Mouse (Mus musculus) olfactory bulb, adult 2 months (tissue): ENCODE results near the gene Poc1a. TPM values are rescaled to one million over a fixed set of nuclear protein-coding genes. Genes with fewer than 3 reads are reported as not detected.

Source experiments
- H3K27ac ChIP-seq: fragments of 200-500 bp; 2 replicates; pipeline ENCODE4 v1.5.1; 2012; ENCODE audit warnings: low read depth, low read length; ENCODE audit not compliant: insufficient read depth
- H3K4me1 ChIP-seq: fragments of 200-500 bp; 2 replicates; pipeline ENCODE4 v1.6.1; 2012; ENCODE audit warnings: low read length; ENCODE audit not compliant: control insufficient read depth, insufficient read depth
- H3K4me3 ChIP-seq: fragments of 200-500 bp; 2 replicates; pipeline ENCODE4 v1.5.1; 2012; ENCODE audit warnings: mild to moderate bottlenecking, low read depth, low read length, moderate library complexity; ENCODE audit not compliant: insufficient read depth
- CTCF ChIP-seq: fragments of 200-500 bp; IDR thresholded peaks from 2 replicates; pipeline ENCODE4 v1.5.1; 2012; ENCODE audit warnings: low read depth, mild to moderate bottlenecking, low read length, moderate library complexity; ENCODE audit not compliant: insufficient read depth
- POLR2A ChIP-seq: fragments of 200-500 bp; IDR thresholded peaks from 2 replicates; pipeline ENCODE4 v1.6.1; 2012; ENCODE audit warnings: mild to moderate bottlenecking, low read depth, low read length, moderate library complexity; ENCODE audit not compliant: insufficient read depth
- WGBS: fragments of 180-500 bp; shearing (Covaris S2); methylation state at CpG from one replicate; pipeline ENCODE4 v1.1.7; 2018; 5-methylcytosine and 5-hydroxymethylcytosine counted together
- polyA plus RNA-seq: library from polyadenylated mRNA; stranded (reverse); fragments of >200 nt; gene quantifications from 2 replicates; pipeline ENCODE4 v1.2.4, GENCODE M21; 2012; ENCODE audit warnings: low replicate concordance; ENCODE audit not compliant: missing spikeins, insufficient read depth, insufficient read length

Poc1a gene
- polyA plus RNA-seq, 1 experiment, result not detected

DNA sequence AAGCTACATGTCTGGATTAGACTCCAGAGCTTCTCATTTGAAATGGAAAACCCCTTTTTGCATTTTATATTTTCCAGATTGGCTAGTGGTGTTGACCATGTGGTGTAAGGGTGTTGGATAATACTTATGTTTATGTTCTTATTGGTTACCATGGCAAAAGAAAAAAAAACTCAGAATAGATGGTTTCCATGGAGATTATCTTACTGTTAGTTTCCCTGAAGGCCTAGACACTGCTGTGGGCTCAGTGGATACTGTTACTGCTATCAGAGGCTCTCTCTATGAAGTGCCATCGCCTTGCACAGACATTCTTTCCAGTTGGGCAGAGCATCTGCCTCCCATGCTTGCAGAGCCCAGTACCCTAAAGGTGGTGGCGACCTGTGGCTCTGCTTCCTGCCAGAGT is 37.2 kb downstream of the Poc1a start:
- Histone ChIP-seq H3K27ac (peak overlapping the region; percentile 74; the same call in 1 of the 2 replicates), H3K4me1 (peaks cover 45% of the 10 kb centered on the region), H3K4me3 (no peak overlapping the region)
- WGBS, result 60% methylated on average over 2 of the region's 2 CpGs
- TF ChIP-seq POLR2A, result no peak
- TF ChIP-seq CTCF, result no peak

DNA sequence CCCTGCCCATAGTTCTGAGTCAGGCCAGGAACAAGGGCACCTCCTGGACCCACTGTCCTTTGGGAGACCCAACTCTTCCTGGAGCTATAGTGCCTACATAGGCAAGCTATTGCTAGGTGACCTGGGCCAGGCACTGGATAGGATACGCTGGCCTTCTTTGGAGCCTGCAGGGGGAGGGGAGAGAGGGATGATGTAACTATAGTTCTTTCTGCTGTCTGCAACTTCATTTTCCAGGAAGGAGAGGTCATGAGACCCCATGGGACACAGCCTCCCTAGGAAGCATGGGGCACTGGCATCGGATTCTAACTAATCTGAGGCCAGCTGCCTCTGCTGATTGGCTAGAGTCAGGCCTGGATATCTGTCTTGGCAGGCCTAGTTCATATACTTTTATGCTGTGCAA is 38.2 kb downstream of the Poc1a start:
- Histone ChIP-seq H3K4me1 (peaks cover 48% of the 10 kb centered on the region), H3K27ac (peak overlapping the region; percentile 74), H3K4me3 (no peak overlapping the region)
- WGBS, result 60% methylated on average over 2 of the region's 2 CpGs
- no peak for TF ChIP-seq CTCF
- no peak for TF ChIP-seq POLR2A

DNA sequence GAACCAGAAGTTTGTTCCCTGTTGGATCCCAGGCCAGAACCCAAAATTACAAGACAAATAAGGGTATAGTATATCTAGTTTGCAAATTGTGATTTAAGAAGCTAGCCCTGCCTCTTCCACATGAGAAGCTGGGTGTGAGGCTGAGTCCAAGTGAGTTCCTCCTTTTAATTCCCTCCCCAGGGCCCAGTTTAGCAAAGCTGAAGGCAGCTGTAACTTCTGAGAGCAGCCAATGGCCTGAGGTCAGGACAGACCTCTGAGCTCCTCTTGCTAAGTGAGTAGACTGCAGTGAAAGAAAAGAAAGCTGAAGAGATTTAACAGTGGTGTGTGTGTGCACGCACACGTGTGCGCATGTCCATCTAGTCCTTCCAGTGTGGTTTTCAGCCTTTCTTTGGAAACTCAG is 41.6 kb downstream of the Poc1a start:
- 78% methylated on average over 3 of the region's 3 CpGs for WGBS
- no peak for TF ChIP-seq POLR2A
- TF ChIP-seq CTCF, result no peak
- no peak overlapping the region for H3K27ac ChIP-seq
- H3K4me3 ChIP-seq, result no peak overlapping the region
- H3K4me1 ChIP-seq, result peaks cover 44% of the 10 kb centered on the region

DNA sequence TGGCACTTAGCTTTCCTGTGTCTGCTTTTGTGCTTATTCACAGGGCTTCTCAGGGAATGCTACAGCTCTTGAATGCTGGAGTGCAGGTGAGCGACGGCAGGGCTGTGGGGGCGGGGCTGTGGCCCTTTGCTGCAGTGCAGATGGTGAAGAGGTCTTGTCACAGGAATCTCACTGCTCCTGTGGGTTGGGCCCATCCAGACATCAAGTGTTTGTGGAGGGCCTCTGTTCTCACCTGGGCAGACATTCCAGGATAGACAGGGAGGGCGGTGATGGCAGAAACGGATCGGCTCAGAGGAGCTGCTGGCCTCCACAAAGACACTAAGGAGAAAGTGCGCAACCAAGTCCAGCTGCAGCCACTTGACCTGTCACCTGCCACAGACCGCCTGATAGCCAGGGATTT is 45.4 kb downstream of the Poc1a start:
- TF ChIP-seq CTCF (no peak), POLR2A (no peak)
- H3K27ac ChIP-seq, result no peak overlapping the region
- H3K4me3 ChIP-seq, result no peak overlapping the region
- H3K4me1 ChIP-seq, result peaks cover 37% of the 10 kb centered on the region
- WGBS, result 85% methylated on average over 8 of the region's 8 CpGs

DNA sequence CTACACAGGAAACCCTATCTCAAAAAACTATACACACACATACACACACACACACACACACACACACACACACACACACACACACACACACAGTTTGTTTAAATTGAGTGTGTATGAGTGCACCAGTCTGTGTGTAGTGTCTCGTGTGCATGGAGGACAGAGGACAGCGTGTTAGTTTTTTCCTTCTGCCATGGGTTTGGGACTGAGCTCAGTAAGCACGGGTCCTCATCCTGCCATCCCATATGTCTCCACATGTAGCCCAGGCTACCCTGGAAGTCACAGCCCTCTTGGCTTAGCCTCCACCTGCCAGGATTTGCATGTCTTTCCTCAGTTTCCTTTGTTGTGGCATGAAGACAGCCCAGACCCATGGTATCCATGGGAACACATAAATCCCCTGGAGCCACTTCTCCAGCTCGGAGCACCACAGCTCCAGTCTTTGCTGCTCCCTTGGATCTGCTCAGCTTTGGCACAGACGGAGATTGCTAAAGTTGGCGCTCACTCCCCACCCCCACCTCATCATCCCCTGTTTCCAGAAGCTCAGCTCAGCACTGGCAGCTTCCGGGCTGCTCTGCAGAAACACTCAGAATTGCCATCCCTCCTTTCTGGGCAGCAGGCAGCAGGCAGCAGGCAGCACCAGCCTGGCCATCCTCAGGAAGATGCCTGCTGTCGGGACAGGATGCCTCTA is 46.4 kb downstream of the Poc1a start:
- 41% methylated on average over 8 of the region's 8 CpGs for WGBS
- no peak overlapping the region for H3K4me3 ChIP-seq
- 0 out of 2 replicates have a peak overlapping the region, but pooled peaks have one; percentile 18 for H3K27ac ChIP-seq
- H3K4me1 ChIP-seq, result peaks cover 34% of the 10 kb centered on the region
- no peak for TF ChIP-seq CTCF
- TF ChIP-seq POLR2A, result no peak

DNA sequence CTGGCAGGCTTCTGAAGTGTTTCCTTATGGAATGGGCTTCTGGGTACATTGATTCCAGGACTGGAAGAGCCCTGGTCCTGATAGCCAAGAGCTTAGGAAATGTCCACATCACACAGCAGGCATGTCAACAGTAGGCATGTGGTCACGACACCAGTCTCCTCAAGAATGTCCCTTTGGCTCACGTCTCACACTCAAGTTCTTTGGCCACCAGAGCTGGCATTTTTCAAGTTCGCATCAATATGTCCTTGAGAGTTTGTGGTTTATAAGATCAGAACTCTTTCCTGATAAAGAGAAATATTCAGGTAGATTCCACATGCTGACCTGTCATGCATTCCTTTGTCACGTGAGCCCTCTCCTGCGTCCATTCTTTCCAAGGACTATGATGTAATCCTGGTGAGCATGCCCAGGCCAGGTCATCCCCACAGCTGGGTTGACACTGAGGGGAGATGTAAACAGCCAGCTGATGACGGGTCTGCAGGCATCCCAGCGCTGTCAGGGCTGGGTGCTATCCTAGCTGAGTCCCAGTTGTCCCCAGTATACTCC is 47.3 kb downstream of the Poc1a start:
- TF ChIP-seq CTCF, result no peak
- TF ChIP-seq POLR2A, result no peak
- Histone ChIP-seq H3K4me1 (peaks cover 37% of the 10 kb centered on the region), H3K27ac (no peak overlapping the region), H3K4me3 (no peak overlapping the region)
- 88% methylated on average over 7 of the region's 7 CpGs for WGBS

DNA sequence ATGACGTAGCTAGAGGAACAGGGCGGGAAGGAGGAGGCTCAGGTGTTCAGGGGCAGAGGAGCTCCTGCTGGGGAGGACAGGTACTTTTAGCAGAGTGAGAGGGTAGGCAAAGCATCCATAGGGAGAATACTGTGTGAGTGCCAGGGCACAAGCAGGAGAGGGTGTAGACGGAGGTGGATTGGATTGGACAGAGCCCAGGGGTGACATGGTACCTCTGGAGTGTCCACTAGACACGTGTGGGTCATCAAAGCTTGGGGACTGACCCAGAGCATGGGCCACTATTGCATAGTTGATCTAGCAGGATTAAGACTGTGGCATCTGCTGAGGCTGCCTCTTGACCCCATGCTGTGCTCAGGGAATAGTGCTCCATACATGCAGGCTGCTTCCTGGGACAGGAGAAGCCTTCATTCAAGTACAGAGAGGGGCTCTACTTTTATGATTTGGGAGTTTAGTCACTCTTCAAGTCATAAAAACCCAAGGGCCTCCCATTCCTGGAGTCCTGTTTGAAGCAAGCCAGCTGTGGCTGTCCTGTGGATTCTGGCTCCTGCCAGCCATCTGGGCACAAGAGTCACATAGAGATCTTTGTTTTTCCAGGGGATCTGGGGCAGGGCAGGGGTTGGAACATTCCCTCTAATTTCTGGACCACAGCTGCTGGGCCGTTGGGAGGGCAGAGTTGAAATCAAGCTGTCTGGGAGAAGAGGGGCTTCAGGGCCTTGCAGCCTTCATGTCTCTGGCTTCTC is 48.1 kb downstream of the Poc1a start:
- no peak overlapping the region for H3K4me3 ChIP-seq
- H3K4me1 ChIP-seq, result peaks cover 41% of the 10 kb centered on the region
- no peak for TF ChIP-seq POLR2A
- no peak for TF ChIP-seq CTCF
- H3K27ac ChIP-seq, result no peak overlapping the region
- 74% methylated on average over 5 of the region's 5 CpGs for WGBS

DNA sequence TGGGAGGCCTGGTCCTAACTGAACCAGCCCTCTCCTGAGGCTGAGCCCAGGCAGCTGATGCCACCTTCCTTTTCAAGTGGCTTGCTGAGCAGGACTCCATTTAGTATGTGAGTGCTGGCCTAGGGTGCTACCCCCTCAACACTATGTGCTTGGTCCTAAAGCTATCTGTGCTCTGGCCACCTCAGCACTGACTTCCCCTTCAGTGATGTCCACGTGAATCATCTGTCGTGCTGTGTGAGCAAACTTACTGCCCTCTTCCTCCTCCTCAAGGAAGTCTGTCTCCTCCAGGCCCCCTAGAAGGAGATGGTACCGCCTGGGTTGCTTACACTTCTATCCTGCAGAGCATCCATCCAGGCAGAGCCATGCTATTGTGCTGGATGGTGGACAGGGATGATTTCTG is 51.9 kb downstream of the Poc1a start:
- H3K4me3 ChIP-seq, result no peak overlapping the region
- no peak overlapping the region for H3K27ac ChIP-seq
- no peak for TF ChIP-seq CTCF
- 76% methylated on average over 3 of the region's 3 CpGs for WGBS
- H3K4me1 ChIP-seq, result peaks cover 48% of the 10 kb centered on the region

DNA sequence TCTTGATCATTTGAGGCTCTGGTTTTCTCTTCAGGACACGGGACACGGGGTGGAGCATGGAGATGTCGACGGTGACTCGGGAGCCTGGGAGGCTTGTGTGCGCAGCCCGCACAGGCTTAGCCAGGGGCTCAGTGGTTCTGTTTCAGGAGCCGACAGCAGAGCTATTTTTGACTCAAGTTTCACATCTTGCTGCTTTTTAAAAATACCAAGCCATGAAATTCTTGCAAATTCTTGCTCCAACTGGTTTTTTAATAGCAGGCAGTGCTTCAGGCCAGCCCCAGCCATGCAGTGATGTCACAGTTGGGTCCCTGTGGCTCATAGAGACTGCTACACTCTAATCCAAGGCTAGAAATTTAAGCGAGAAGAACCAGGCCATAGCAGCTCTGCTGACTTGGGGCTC is 56.8 kb downstream of the Poc1a start:
- Histone ChIP-seq H3K4me1 (peaks cover 55% of the 10 kb centered on the region), H3K27ac (peak overlapping the region; percentile 22), H3K4me3 (no peak overlapping the region)
- 42% methylated on average over 9 of the region's 9 CpGs for WGBS
- TF ChIP-seq POLR2A (no peak), CTCF (no peak)
